Mouse (Mus musculus) CD4-positive helper T cell, adult 2 months (primary cell): ENCODE data around the gene Faf1.

Experiments used
- DNase-seq: peaks from one replicate; pipeline ENCODE4 v3.0.0-alpha.2; 2012; ENCODE audit warnings: low read depth, missing footprints, low spot score

The Faf1 gene

GRCm38 (mm10) chr4:109676218-109677215 lies at the start of gene Faf1:
Faf1 (plus strand) TSS chr4:109676588.
- peak; percentile 98 for DNase-seq

GRCm38 (mm10) chr4:109630215-109630614 lies 46.2 kb upstream of the Faf1 start:
- DNase-seq, result no peak

- no peak for DNase-seq
Observed at GRCm38 (mm10) chr4:109631029-109631428, 45.4 kb upstream of the Faf1 start.

GRCm38 (mm10) chr4:109634971-109635370 lies 41.4 kb upstream of the Faf1 start:
- DNase-seq, result no peak

GRCm38 (mm10) chr4:109639356-109639755 lies 37.0 kb upstream of the Faf1 start:
- no peak for DNase-seq

GRCm38 (mm10) chr4:109640141-109640540 lies 36.2 kb upstream of the Faf1 start:
- no peak for DNase-seq

GRCm38 (mm10) chr4:109641451-109641850 lies 34.9 kb upstream of the Faf1 start:
- no peak for DNase-seq

GRCm38 (mm10) chr4:109647281-109647680 lies 29.1 kb upstream of the Faf1 start:
- DNase-seq, result no peak

GRCm38 (mm10) chr4:109649331-109649730 lies 27.1 kb upstream of the Faf1 start:
- no peak for DNase-seq

GRCm38 (mm10) chr4:109653251-109653650 lies 23.1 kb upstream of the Faf1 start:
- DNase-seq, result no peak

- DNase-seq, result no peak
Observed at GRCm38 (mm10) chr4:109654701-109655100, 21.7 kb upstream of the Faf1 start.

- no peak for DNase-seq
Observed at GRCm38 (mm10) chr4:109655738-109656137, 20.6 kb upstream of the Faf1 start.

- no peak for DNase-seq
Observed at GRCm38 (mm10) chr4:109656301-109656700, 20.1 kb upstream of the Faf1 start.

- DNase-seq, result peak; percentile 51
Observed at GRCm38 (mm10) chr4:109657021-109657850, 19.2 kb upstream of the Faf1 start.

- peak; percentile 48 for DNase-seq
Observed at GRCm38 (mm10) chr4:109657851-109658500, 18.4 kb upstream of the Faf1 start.

GRCm38 (mm10) chr4:109658826-109659225 lies 17.6 kb upstream of the Faf1 start:
- DNase-seq, result no peak

GRCm38 (mm10) chr4:109659571-109659970 lies 16.8 kb upstream of the Faf1 start:
- DNase-seq, result no peak

- no peak for DNase-seq
Observed at GRCm38 (mm10) chr4:109660568-109660967, 15.8 kb upstream of the Faf1 start.

GRCm38 (mm10) chr4:109661183-109661582 lies 15.2 kb upstream of the Faf1 start:
- DNase-seq, result no peak

- DNase-seq, result no peak
Observed at GRCm38 (mm10) chr4:109662271-109662670, 14.1 kb upstream of the Faf1 start.

GRCm38 (mm10) chr4:109664091-109664490 lies 12.3 kb upstream of the Faf1 start:
- no peak for DNase-seq
